Mouse (Mus musculus): ENCODE measurements around the gene Cpne4. TPM values are rescaled to one million over a fixed set of nuclear protein-coding genes. Genes with fewer than 3 reads are reported as not detected.

Cpne4 gene
- polyA plus RNA-seq, 1 experiment from 2014 or later = 0.35 TPM

DNA sequence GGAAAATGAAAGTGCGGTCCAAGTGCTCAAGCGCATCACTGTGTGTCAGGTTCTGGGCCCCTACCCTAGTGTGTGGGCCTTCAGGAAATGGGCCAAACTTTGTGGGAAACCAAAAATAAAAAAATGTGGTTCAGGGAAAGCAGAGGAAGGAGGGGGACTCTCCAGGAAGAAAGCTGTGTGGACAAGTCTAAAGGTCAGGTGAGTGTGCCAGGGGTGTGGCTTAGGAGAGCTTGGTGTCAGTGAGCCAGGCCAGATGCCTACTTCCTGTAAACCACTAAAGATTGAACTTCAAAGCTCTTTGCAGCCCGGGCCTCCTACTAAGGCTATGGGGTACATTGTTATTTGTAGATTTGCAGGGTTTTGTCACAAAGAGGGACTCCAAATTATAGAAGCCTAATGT lies 327.1 kb downstream of the Cpne4 start:
- WGBS = 71% methylated on average over 3 of the region's 3 CpGs
- no peaks in the 10 kb centered on the region for H3K9me3 ChIP-seq (replicated peaks; ENCODE audit: control insufficient read depth, low read length)
- H3K27me3 ChIP-seq (ENCODE audit: control insufficient read depth, insufficient read depth, low read length) = no peaks in the 10 kb centered on the region
- H3K4me1 ChIP-seq (ENCODE audit: control insufficient read depth, insufficient read depth, low read length) = no peaks in the 10 kb centered on the region
- H3K27ac ChIP-seq (ENCODE audit: low read length) = no peak overlapping the region
- H3K4me3 ChIP-seq (replicated peaks; ENCODE audit: low read length) = no peak overlapping the region
- 0 out of 2 replicates have a peak, but pooled peaks have one; percentile 60 for ATAC-seq (ENCODE audit: insufficient read depth, low FRiP score)
- no peaks in the 10 kb centered on the region for H3K36me3 ChIP-seq (ENCODE audit: control insufficient read depth, insufficient read depth, low read length)
- H3K9ac ChIP-seq (ENCODE audit: low read length) = no peak overlapping the region
- H3K4me2 ChIP-seq (ENCODE audit: low read depth, low read length) = no peak overlapping the region

DNA sequence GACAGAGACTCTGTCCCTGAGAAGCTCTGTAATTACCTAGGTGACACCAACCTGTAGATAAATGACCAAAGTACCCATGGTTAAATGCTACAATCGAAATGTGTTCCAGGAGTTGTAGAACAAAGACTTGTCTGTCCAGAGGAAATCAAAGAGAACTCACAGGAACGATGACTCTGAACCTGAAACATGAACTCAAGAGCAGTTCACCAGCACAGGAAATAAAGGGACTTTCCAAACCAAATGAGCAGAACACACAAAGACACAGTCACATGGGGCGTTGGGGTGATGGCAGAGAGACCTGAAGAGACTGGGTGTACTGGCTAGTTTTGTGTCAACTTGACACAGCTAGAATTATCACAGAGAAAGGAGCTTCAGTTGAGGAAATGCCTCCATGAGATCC lies 329.9 kb downstream of the Cpne4 start:
- H3K27ac ChIP-seq (ENCODE audit: low read length) = no peak overlapping the region
- no peaks in the 10 kb centered on the region for H3K36me3 ChIP-seq (ENCODE audit: control insufficient read depth, insufficient read depth, low read length)
- ATAC-seq (ENCODE audit: insufficient read depth, low FRiP score) = no peak
- no peaks in the 10 kb centered on the region for H3K27me3 ChIP-seq (ENCODE audit: control insufficient read depth, insufficient read depth, low read length)
- H3K9me3 ChIP-seq (replicated peaks; ENCODE audit: control insufficient read depth, low read length) = no peaks in the 10 kb centered on the region
- H3K4me2 ChIP-seq (ENCODE audit: low read depth, low read length) = no peak overlapping the region
- no peak overlapping the region for H3K9ac ChIP-seq (ENCODE audit: low read length)
- no peaks in the 10 kb centered on the region for H3K4me1 ChIP-seq (ENCODE audit: control insufficient read depth, insufficient read depth, low read length)
- H3K4me3 ChIP-seq (replicated peaks; ENCODE audit: low read length) = no peak overlapping the region
- 67% methylated on average over 3 of the region's 3 CpGs for WGBS

DNA sequence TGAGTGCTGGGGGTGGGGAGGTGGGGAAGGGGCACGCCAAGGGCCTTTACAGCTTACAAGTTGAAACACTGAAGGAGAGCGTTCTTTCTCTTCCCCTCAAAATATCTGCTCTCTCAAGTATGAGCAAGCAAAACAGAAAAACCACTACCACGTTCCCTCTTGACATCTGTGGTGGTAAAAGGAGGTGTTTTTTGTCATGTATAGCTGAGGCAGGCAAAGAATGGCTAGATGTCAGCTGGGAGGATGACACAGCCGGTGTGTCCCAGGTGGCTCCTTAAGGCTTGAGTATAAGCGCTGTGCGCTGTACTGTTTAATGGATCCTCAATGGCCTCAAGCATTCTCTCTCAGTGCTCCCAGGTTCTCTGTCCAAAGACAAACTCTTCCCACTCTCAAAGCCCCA lies 331.5 kb downstream of the Cpne4 start:
- Histone ChIP-seq H3K9ac (ENCODE audit: low read length) (no peak overlapping the region), H3K4me3 (replicated peaks; ENCODE audit: low read length) (no peak overlapping the region), H3K27me3 (ENCODE audit: control insufficient read depth, insufficient read depth, low read length) (no peaks in the 10 kb centered on the region), H3K4me2 (ENCODE audit: low read depth, low read length) (no peak overlapping the region), H3K27ac (ENCODE audit: low read length) (no peak overlapping the region), H3K4me1 (ENCODE audit: control insufficient read depth, insufficient read depth, low read length) (no peaks in the 10 kb centered on the region), H3K9me3 (replicated peaks; ENCODE audit: control insufficient read depth, low read length) (no peaks in the 10 kb centered on the region), H3K36me3 (ENCODE audit: control insufficient read depth, insufficient read depth, low read length) (no peaks in the 10 kb centered on the region)
- 79% methylated on average over 6 of the region's 6 CpGs for WGBS
- ATAC-seq (ENCODE audit: insufficient read depth, low FRiP score) = no peak

DNA sequence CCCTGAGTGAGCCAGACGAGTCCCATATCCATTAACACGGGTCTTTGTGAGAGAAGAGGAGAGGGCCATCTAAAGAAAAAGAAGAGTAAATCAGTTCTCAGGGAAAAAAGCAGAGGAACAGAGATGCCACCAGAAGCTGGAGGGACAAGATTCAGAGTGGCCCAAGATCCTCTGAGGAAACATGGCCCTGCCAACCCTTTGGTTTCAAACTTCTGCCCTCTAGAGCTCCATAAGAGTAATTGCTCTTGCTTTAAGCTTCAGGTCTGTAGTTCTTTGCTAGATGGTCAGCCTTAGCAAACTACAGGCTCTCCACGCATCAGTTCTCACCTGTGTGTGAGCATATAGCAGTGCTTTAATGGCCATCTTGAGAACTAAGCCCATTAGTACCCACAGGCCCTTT lies 343.4 kb downstream of the Cpne4 start:
- ATAC-seq (ENCODE audit: insufficient read depth, low FRiP score) = no peak

DNA sequence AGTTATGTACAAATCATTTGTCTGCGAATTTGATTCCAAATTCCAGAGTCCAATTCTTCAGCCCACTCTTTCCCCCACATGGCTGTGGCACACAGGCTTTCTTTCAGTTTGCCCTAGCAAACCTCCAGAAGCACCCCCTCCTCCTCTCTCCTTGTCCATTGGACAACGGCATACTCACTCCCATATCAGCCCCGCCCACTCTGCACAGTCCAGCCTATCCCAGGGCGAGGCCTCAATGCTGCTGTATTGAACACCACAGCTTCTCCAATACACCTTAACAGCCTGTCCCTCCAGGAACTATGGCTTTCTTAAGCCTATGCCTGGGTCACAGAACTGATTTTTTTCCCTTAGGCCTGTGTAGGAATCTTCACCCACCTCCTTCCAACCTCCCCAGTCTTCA lies 348.3 kb downstream of the Cpne4 start:
- Histone ChIP-seq H3K4me2 (ENCODE audit: low read depth, low read length) (no peak overlapping the region), H3K27me3 (ENCODE audit: control insufficient read depth, insufficient read depth, low read length) (no peaks in the 10 kb centered on the region), H3K4me3 (replicated peaks; ENCODE audit: low read length) (no peak overlapping the region), H3K36me3 (ENCODE audit: control insufficient read depth, insufficient read depth, low read length) (no peaks in the 10 kb centered on the region), H3K27ac (ENCODE audit: low read length) (no peak overlapping the region), H3K9me3 (replicated peaks; ENCODE audit: control insufficient read depth, low read length) (no peaks in the 10 kb centered on the region), H3K9ac (ENCODE audit: low read length) (no peak overlapping the region), H3K4me1 (ENCODE audit: control insufficient read depth, insufficient read depth, low read length) (no peaks in the 10 kb centered on the region)
- WGBS = 72% methylated on average over 4 of the region's 4 CpGs
- peak; percentile 78 for ATAC-seq (ENCODE audit: insufficient read depth, low FRiP score)

More for the DNA sequence above, 343.4 kb downstream of the Cpne4 start:
- H3K4me3 ChIP-seq (replicated peaks; ENCODE audit: low read length) = no peak overlapping the region
- no peaks in the 10 kb centered on the region for H3K9me3 ChIP-seq (replicated peaks; ENCODE audit: control insufficient read depth, low read length)
- H3K4me2 ChIP-seq (ENCODE audit: low read depth, low read length) = no peak overlapping the region
- WGBS = 86% methylated on average over 3 of the region's 3 CpGs
- H3K36me3 ChIP-seq (ENCODE audit: control insufficient read depth, insufficient read depth, low read length) = no peaks in the 10 kb centered on the region
- H3K9ac ChIP-seq (ENCODE audit: low read length) = no peak overlapping the region
- H3K27me3 ChIP-seq (ENCODE audit: control insufficient read depth, insufficient read depth, low read length) = no peaks in the 10 kb centered on the region
- H3K4me1 ChIP-seq (ENCODE audit: control insufficient read depth, insufficient read depth, low read length) = no peaks in the 10 kb centered on the region
- H3K27ac ChIP-seq (ENCODE audit: low read length) = no peak overlapping the region

DNA sequence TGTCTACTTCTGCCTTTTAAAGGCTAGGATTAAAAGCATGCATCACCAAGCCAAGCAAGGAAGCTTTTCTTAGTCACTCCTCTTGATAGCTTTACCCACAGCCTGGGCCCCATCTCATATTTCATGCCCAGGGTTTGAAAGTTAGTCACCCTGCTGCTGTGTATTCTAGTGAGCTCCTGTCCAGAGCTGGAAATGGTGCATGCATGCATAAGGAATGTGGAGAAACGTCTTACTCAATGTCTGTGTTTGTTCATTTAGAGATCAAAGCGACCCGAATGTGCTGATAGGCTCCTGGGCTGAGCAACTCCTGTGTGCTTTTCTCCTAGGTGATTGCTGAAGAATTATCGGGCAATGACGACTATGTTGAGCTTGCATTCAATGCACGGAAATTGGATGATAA lies 354.0 kb downstream of the Cpne4 start:
- Histone ChIP-seq H3K4me3 (replicated peaks; ENCODE audit: low read length) (no peak overlapping the region), H3K36me3 (ENCODE audit: control insufficient read depth, insufficient read depth, low read length) (no peaks in the 10 kb centered on the region), H3K27me3 (ENCODE audit: control insufficient read depth, insufficient read depth, low read length) (no peaks in the 10 kb centered on the region), H3K9ac (ENCODE audit: low read length) (no peak overlapping the region), H3K4me2 (ENCODE audit: low read depth, low read length) (no peak overlapping the region), H3K27ac (ENCODE audit: low read length) (no peak overlapping the region), H3K4me1 (ENCODE audit: control insufficient read depth, insufficient read depth, low read length) (no peaks in the 10 kb centered on the region), H3K9me3 (replicated peaks; ENCODE audit: control insufficient read depth, low read length) (no peaks in the 10 kb centered on the region)
- ATAC-seq (ENCODE audit: insufficient read depth, low FRiP score) = peak; percentile 93
- 43% methylated on average over 6 of the region's 6 CpGs for WGBS

DNA sequence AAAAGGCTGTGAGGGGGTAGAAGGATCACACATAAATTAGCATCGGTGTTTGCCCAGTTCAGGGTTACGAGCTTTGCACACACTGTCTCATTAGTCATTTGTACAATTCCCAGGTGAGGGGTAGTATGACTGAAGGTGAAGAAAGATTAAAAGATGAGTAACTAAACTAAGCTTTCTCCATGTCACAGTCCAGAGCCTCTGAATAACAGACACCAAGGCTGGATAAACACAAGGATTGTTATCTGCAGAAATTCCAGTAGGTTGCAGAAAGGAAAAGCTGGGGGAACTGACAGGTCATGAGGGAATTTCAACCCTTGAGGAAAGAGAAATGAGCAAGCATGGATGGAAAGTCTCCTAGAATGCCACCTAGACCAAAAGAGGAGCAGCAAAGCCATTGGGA lies 354.7 kb downstream of the Cpne4 start:
- Histone ChIP-seq H3K9me3 (replicated peaks; ENCODE audit: control insufficient read depth, low read length) (no peaks in the 10 kb centered on the region), H3K9ac (ENCODE audit: low read length) (no peak overlapping the region), H3K36me3 (ENCODE audit: control insufficient read depth, insufficient read depth, low read length) (no peaks in the 10 kb centered on the region), H3K4me3 (replicated peaks; ENCODE audit: low read length) (no peak overlapping the region), H3K4me2 (ENCODE audit: low read depth, low read length) (no peak overlapping the region), H3K27ac (ENCODE audit: low read length) (peak overlapping the region; percentile 60; the same call in 1 of the 2 replicates), H3K27me3 (ENCODE audit: control insufficient read depth, insufficient read depth, low read length) (no peaks in the 10 kb centered on the region), H3K4me1 (ENCODE audit: control insufficient read depth, insufficient read depth, low read length) (no peaks in the 10 kb centered on the region)
- WGBS = 49% methylated on average over 2 of the region's 2 CpGs
- ATAC-seq (ENCODE audit: insufficient read depth, low FRiP score) = no peak

DNA sequence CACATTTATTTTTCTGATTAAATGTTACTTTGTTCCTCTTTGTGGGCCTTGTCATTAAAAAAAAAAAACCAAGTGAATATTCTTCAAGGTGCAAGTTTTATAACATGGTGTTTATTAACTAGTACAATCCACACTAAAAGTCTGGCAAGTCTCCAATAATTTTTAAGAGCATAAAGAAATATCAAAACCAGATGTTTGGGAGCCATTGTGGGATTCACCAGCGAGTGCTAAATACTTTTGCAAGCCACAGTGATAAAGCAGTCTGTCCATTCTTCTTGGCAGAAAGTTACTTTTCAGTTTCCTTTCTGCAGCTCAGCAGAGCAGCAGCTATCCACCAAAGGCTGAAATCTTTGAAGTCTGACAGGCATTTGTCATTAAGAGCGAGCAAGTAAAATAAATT lies 365.6 kb downstream of the Cpne4 start:
- H3K4me1 ChIP-seq (ENCODE audit: control insufficient read depth, insufficient read depth, low read length) = no peaks in the 10 kb centered on the region
- no peak for ATAC-seq (ENCODE audit: insufficient read depth, low FRiP score)
- H3K9me3 ChIP-seq (replicated peaks; ENCODE audit: control insufficient read depth, low read length) = no peaks in the 10 kb centered on the region
- H3K36me3 ChIP-seq (ENCODE audit: control insufficient read depth, insufficient read depth, low read length) = no peaks in the 10 kb centered on the region
- no peak overlapping the region for H3K4me2 ChIP-seq (ENCODE audit: low read depth, low read length)
- H3K27me3 ChIP-seq (ENCODE audit: control insufficient read depth, insufficient read depth, low read length) = no peaks in the 10 kb centered on the region
- no peak overlapping the region for H3K27ac ChIP-seq (ENCODE audit: low read length)
- WGBS = 50% methylated on average over 2 of the region's 2 CpGs
- no peak overlapping the region for H3K4me3 ChIP-seq (replicated peaks; ENCODE audit: low read length)
- no peak overlapping the region for H3K9ac ChIP-seq (ENCODE audit: low read length)

DNA sequence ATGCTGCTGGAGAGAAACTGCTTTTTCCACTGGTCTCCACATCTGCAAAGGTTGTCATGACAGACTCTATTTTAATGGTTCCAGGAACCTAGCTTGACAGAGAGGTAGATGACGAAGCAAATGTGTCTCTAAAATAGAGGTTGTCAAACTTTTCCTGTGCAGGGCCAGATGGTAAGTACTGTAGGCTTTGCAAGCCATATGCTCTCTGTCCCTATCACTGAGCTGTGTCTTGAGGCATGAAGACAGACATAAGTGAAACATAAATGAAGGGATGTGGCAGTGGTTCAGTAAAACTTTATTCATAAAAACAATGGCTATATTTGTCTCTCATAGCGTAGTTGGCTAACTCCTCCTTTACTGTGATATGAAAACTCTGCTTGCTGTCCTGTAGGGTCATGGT lies 366.2 kb downstream of the Cpne4 start:
- Histone ChIP-seq H3K27me3 (ENCODE audit: control insufficient read depth, insufficient read depth, low read length) (no peaks in the 10 kb centered on the region), H3K4me1 (ENCODE audit: control insufficient read depth, insufficient read depth, low read length) (no peaks in the 10 kb centered on the region), H3K4me2 (ENCODE audit: low read depth, low read length) (no peak overlapping the region), H3K4me3 (replicated peaks; ENCODE audit: low read length) (no peak overlapping the region), H3K9ac (ENCODE audit: low read length) (no peak overlapping the region), H3K36me3 (ENCODE audit: control insufficient read depth, insufficient read depth, low read length) (no peaks in the 10 kb centered on the region), H3K27ac (ENCODE audit: low read length) (no peak overlapping the region), H3K9me3 (replicated peaks; ENCODE audit: control insufficient read depth, low read length) (no peaks in the 10 kb centered on the region)
- WGBS = 66% methylated on average over 2 of the region's 2 CpGs
- no peak for ATAC-seq (ENCODE audit: insufficient read depth, low FRiP score)

DNA sequence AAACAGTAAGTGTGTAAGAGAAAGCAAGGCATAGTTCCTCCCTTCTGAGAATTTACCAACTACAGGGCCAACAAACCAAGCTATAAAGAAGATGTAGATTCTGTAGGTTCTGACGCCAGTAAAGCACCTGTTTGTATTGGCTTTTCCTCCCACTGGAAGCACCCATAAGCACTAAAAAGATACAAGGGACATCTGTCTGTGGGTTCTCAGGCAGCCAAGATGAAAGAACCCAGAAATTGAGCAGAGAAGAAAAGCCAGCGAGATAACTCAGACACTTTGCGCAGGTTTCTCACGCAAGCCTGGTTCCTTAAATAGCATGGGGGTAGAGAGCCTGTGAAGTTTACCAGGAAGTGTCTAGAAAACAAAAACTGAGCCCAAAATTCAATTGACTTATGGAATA lies 374.1 kb downstream of the Cpne4 start:
- no peaks in the 10 kb centered on the region for H3K9me3 ChIP-seq (replicated peaks; ENCODE audit: control insufficient read depth, low read length)
- no peak overlapping the region for H3K4me3 ChIP-seq (replicated peaks; ENCODE audit: low read length)
- no peak overlapping the region for H3K9ac ChIP-seq (ENCODE audit: low read length)
- ATAC-seq (ENCODE audit: insufficient read depth, low FRiP score) = no peak
- no peak overlapping the region for H3K4me2 ChIP-seq (ENCODE audit: low read depth, low read length)
- no peaks in the 10 kb centered on the region for H3K4me1 ChIP-seq (ENCODE audit: control insufficient read depth, insufficient read depth, low read length)
- H3K27ac ChIP-seq (ENCODE audit: low read length) = no peak overlapping the region
- H3K27me3 ChIP-seq (ENCODE audit: control insufficient read depth, insufficient read depth, low read length) = no peaks in the 10 kb centered on the region
- H3K36me3 ChIP-seq (ENCODE audit: control insufficient read depth, insufficient read depth, low read length) = no peaks in the 10 kb centered on the region
- 84% methylated on average over 4 of the region's 4 CpGs for WGBS
